Mouse (Mus musculus) left cerebral cortex, postnatal 14 days (tissue): ENCODE measurements around the gene Spag5. TPM values are rescaled to one million over a fixed set of nuclear protein-coding genes. Genes with fewer than 3 reads are reported as not detected.

Source experiments
- DNase-seq, 2 experiments: peaks; one replicate each; pipeline ENCODE4 v3.0.0; 2021 to 2022; ENCODE audit warnings: low spot score in 2 of 2, mixed read lengths in 1 of 2
- intact Hi-C: fragments of 180-260 bp; cut with DNase I; formaldehyde crosslinking; loops from one replicate; pipeline ENCODE4 v1.15.1; 2025
- total RNA-seq, 2 experiments: library from RNA; stranded (reverse); gene quantifications; 2 replicates each; pipeline ENCODE4 v1.2.3; 2021

Gene Spag5
- total RNA-seq, 2 experiments from 2014 or later, result 5.0 to 8.4 TPM

DNA sequence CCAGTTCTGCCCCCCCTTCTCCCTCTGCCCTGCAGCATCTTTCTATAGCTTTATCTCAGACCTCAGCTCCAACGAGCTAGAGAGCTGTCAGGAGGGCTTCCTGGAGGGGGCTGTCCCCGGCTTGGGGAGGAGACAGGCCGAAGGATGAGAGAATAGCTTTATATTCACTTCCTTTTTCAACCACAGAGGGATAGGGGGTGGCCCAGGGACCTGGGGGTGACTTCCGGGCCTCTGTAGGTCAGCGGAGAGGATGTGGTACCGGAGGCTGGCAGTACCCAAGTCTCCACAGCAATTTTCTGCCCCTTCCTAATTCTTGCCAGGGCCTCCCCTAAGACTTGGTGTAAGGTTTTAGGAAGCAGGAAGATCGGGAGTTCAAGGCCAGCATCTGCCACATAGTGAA is 44.5 kb downstream of the Spag5 start:
- intact Hi-C loops, result no loop called here
- no peak for DNase-seq

DNA sequence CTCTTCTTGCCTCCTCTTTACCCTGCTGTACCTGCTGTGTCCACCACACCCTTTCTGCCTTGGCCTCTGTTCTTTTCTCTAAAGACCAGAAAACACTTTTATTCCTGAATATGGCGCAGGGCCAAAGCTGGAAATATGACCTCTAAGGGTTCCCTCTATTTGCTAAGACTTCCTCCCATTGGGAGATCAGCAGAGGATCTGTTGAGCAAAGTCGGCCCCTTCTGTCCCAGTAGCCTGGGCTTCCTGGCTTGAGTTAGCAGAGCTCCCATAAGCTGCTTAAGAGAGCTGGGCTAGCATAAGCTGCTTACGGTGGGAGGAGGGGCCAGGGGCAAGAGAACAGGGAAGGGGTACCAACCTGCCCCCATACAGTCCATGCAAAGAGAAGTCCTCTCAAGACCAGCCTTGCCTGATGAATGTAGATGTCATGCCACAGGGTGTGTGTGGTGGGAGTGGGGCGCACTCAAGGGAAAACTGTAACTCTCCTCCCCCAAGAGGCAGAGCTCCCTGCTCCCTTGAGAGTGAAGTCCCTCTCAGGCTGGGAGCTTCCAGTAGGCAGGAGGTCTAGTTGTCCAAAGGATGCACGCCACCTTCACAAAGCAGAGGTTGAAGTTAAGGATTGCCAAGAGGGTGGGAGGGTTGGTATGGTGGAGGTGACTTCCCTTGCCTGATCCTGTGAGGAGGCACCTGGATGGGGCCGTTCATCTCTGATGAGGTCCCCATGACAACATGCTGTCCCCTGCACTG is 45.2 kb downstream of the Spag5 start:
- no peak for DNase-seq
- intact Hi-C loops, result no loop called here

GRCm38 (mm10) chr11:78347070-78347754 is 45.9 kb downstream of the Spag5 start:
- peak; percentile 68 to 73 for DNase-seq
- intact Hi-C loops, result no loop called here

GRCm38 (mm10) chr11:78347908-78348307 is 46.6 kb downstream of the Spag5 start:
- intact Hi-C loops, result no loop called here
- no peak for DNase-seq

DNA sequence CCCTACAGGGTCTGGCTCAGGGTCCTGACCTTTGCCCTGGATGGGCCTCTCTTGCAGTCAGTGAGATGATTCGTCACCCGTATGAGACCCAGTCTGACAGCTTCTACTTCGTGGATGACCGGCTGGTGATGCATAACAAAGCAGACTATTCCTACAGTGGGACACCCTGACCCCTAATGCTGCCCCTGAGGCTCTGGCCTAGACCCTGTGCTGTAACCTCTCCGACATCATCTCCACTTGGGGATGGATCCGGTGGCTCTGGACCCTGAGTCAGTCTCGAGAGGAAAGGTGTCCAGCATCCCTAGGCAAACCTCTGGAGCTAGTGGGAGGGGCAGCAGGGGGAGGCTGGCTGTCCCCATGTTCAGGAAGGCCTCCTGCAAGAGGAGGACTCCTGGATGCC is 47.1 kb downstream of the Spag5 start:
- no peak for DNase-seq
- intact Hi-C loops, result no loop called here

DNA sequence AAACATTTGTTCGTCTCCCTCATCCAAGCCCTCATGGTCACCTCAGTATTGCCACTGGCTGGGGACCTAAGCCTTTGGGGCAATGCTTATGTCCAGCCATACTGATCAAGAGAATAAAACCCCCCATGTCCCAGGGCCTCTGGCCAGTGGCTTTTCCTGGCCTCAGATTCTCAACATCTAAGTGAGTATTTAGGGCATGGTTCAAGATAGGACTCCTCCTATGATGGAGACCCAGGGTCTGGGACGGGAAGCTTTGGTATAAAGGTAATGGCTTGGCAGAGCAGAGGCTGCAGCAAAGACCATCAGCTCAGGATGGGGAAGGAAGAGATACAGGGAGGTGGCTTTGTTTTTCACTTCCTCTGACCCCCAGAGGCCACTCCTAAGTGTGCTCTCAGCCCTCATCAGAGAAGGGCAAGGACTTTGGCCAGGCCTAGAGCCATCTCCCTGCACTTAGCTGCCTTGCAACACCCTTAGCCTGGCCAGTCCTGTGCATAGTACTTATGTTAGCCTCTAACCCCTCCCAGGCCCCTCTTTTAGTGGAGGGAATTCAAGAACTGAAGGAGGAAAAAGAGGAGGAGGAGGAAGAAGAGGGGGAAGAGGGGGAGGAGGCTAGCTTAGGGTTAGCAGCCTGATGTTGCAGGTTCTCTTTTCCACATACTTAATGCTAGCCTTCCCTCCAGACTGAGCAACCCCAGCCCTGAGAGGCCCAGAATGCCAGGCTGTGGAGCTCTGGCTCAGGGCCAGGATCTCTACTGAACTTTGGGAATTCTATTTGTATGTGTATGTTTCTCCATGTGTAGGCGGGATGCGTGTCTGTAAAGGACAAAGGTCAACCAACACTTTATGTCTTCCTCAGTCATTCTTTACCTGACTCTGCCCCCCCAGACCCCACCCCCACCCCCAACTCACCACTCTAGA is 48.4 kb downstream of the Spag5 start:
- DNase-seq, result no peak
- intact Hi-C loops, result no loop called here

DNA sequence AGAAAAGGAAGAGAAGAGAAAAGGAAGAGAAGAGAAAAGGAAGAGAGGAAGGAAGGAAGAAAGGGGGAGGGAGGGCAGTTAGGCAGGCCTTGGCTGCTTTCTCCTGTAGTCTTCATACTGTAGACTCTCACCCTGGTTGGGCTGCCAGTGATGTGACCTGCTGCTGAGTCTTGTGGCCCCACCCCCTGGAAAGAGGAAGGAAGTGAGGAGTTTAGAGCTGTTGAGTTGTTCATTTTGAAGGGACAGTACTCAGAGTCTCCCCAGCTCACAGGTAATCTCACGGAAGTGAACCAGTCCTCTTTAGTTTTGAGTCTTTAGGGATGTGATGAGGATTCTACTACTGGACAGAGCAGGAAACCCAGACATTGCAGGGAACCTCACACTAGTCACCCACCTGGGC is 51.8 kb downstream of the Spag5 start:
- DNase-seq, result no peak
- intact Hi-C loops, result no loop called here

DNA sequence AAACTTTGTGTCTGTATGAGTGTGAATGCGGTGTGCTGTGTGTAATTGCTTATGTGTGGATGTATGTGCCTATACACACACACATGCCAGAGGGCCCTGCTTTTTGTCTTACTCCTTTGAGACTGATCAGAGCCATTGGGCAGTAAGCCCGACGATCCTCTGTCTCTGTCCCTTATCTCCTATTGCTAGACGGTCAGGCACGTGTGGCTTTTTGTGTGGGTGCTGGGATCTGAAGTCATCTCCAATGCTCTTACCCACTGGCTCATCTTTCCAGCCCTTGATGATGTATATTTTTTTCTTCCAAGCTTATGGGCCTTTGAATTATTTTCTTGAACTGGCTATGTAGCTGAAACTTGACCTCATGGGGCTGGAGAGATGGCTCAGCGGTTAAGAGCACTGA is 53.6 kb downstream of the Spag5 start:
- intact Hi-C loops, result no loop called here
- no peak for DNase-seq

DNA sequence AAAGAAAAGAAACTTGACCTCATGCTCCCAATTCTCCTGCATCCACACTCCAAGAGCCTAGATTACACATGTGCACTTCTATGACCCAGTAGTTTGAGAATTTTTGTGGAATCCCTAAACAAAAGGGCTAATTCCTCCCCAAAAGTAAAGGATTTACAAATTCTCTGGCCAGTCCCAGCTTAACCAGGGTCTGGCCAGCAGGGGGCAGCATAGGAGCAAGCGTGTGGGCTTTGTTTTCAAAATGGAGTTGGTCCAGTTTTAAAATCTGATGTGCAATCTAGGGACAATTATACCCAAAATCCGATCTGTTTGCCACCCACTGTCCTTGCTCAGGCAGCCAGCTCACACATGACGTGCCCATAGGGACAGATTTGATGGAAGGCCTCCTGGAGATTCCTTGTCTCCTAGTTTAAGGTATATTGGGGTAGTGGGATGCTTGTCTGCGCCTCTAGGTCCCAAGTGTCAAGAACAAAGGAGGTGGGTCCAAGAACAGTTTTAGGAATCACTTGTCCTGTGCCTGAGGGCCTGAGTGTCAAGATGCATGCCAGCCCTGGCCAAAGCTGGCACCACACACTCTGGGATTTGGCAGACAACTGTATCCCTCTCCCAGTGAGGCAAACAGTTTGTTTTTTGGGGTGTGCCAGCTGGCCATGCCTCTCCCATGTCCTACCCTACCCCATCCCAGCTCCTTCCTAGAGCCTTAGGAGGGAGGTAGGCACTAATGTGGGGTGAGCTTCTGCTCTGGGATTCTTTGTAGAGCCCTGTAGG is 54.3 kb downstream of the Spag5 start:
- intact Hi-C loops, result no loop called here
- DNase-seq, result peak in 1 of 2 experiments; percentile 62

- intact Hi-C loops, result no loop called here
- DNase-seq, result peak; percentile 36 to 61
Observed at GRCm38 (mm10) chr11:78358330-78359007, 57.1 kb downstream of the Spag5 start.

- peak; percentile 74 to 80 for DNase-seq
- intact Hi-C loops, result loop anchor here (1.0 kb wide), 1 partner anchor 39 kb away; no protein-coding TSS in a partner anchor
Observed at GRCm38 (mm10) chr11:78360125-78360788, 58.9 kb downstream of the Spag5 start.

DNA sequence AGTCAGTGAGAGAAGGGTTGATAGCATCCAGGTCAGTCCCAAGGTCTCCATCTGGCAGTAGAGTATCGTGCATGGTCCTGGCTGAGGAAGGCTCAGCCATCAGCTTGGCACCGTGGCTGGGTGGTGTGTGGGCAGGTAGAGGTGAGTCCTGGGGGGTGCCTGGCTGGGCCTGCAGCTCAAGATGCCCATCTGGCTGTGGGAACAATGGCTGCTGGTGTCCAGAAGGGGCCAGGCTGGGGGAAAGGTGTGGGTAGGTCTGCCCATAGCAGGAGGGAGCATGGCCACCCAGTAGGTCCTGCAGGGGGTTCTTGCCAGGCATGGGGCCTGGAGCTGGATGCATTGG is 59.4 kb downstream of the Spag5 start:
- intact Hi-C loops, result loop anchor here (1.0 kb wide), 1 partner anchor 39 kb away; no protein-coding TSS in a partner anchor
- no peak for DNase-seq

DNA sequence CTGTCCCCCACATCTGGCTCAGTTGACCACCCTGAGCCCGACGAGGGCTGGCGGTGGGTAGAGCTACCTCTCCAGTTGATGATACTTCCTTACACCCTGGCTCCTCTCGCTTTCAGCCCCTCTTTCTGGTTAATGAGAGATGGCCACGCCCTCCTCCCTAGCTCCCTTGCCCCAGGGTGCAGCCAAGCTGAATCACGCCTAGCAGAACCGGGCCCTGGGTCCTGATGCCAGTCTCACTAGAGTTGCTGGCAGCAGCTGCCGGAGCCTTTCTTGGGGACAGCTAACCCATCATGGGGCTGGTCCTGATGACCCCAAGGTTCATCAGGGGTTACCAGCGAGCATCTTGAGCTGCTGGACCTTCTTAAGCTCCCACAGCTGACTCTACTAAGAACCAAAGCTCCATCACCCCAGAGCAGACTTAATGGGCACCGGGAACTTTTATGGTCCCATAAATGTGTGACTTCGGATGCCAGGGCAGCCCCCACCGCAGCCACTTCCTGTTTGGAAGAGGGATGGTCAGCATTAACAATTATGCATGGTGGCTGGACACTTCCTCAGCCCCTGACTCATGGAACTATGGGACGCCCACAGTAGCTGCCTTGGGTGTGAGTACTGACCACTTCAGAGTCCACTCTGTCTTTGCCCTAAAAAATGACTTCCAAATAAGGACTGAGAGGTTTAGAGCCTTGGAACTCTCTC is 62.1 kb downstream of the Spag5 start:
- DNase-seq, result no peak
- intact Hi-C loops, result no loop called here

GRCm38 (mm10) chr11:78364103-78364502 is 62.8 kb downstream of the Spag5 start:
- DNase-seq, result no peak

GRCm38 (mm10) chr11:78367456-78368225 is 66.3 kb downstream of the Spag5 start:
- intact Hi-C loops, result no loop called here
- DNase-seq, result no peak

More at GRCm38 (mm10) chr11:78364103-78364502, 62.8 kb downstream of the Spag5 start:
- intact Hi-C loops, result no loop called here

DNA sequence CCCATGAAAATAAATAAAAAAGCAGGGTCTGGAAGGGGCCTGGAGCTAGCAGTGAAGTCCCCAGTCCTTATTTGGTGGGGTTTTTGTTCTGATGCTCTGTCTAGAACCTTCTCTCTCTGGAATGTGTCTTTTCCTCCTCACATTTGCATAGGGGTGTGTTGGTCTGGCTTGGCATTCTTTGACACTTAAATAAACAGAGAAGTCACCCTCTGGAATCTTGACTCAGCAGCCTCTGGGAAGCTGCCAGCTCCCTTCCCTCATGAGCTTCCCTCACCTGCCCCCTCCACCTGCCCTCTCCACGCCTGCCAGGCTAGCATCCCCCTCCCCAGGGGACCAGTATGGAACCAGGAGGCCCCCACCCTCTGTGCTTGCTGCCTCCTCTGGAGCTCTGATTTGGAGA is 69.1 kb downstream of the Spag5 start:
- no peak for DNase-seq

DNA sequence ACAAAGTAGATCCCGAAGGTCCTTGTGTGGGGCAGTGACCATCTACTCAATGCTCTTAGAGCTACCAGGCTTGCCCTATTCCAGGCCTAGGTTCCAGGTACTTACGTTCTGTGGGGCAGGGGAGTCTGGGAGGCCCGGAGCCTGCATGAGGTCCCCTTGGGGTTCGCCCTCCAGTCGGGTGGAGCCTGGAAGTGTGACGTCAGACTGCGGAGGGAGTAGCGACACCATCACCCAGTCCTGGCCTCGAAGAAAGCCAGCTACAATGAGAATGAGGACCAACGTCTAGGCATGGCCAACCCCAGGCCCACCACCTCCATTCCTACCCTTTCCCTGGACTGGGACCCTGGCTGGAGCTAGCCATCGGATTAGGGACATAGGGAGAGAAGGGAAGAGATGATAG is 70.4 kb downstream of the Spag5 start:
- intact Hi-C loops, result no loop called here
- no peak for DNase-seq

More for the DNA sequence above, 69.1 kb downstream of the Spag5 start:
- intact Hi-C loops, result no loop called here
